Mouse (Mus musculus) brain, embryonic 14.5 days (tissue): ENCODE data around the gene Dnajc8.

Experiments used
- CTCF ChIP-seq: fragments of 200-500 bp; IDR thresholded peaks from 2 replicates; pipeline ENCODE4 v1.5.1; 2012; ENCODE audit warnings: inconsistent platforms, mild to moderate bottlenecking, moderate library complexity, borderline replicate concordance; ENCODE audit not compliant: insufficient read depth, insufficient read length; ENCODE audit errors: extremely low read depth
- POLR2A ChIP-seq: fragments of 200-500 bp; IDR thresholded peaks from 2 replicates; pipeline ENCODE4 v1.6.1; 2012; ENCODE audit warnings: mild to moderate bottlenecking, inconsistent platforms, borderline replicate concordance; ENCODE audit not compliant: poor library complexity, insufficient read depth, insufficient read length, severe bottlenecking; ENCODE audit errors: extremely low read depth

DNA sequence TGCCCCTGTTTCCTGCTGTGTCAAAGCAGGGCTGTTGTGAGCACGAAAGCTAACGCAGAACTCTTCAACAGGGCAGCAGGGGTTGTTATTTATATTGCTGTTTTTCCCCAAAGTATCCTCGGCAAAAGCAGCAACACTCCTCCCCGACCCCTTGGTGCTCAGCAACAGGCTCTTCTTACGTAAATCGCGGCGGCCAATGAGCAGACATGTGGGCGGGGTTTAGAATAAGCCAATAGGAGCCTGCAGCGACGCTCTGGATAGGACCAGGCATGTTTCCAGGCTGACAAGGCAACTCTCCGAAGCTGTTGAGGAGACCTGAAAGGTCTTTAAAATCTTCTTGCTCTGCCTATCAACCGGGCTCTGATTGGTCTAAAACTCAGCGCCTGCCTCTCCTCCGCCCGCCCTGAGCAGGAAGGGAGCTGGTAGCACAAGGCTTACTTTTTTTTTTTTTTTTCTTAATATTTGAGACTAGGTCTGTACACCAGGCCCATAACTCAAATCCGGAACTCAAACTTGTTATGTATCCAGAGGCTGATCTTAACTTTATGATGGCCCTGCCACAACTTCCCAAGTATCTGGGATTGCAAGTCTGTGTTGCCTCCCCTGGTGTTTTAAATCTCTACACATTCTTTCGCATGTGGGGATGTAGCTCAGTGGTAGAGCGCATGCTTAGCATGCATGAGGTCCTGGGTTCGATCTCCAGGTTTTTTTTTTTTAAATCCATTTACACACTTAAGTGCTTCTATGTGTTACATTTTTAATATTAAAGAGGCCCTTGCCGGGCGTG lies 19.8 kb upstream of the Dnajc8 start:
- TF ChIP-seq CTCF, result no peak
- no peak for TF ChIP-seq POLR2A
